Mouse (Mus musculus) stomach, postnatal 0 days (tissue): Measurements from ENCODE around the gene H2al1k. TPM values are rescaled to one million over a fixed set of nuclear protein-coding genes. Genes with fewer than 3 reads are reported as not detected.
A peak's percentile ranks its signal among the peaks of the same experiment; 100 is the strongest.
"Not testable (repeated sequence)": the region's sequence is repeated elsewhere in the genome, so short reads cannot be mapped to it uniquely, and the experiment has no call there.

Source experiments
- ATAC-seq: fragments of 200-750 bp; cut with Nextera tagmentation; 2 replicates; pipeline ENCODE4 v1.8.0; 2017; ENCODE audit not compliant: low FRiP score, low TSS enrichment
- DNase-seq: peaks from one replicate; pipeline ENCODE4 v3.0.0-alpha.2; 2016; ENCODE audit warnings: low spot score
- H3K27ac ChIP-seq: fragments of 300-500 bp; sonication (generic); replicated peaks from 2 replicates; pipeline ENCODE4 v1.5.1; 2014; ENCODE audit warnings: mild to moderate bottlenecking, control low read depth
- H3K27me3 ChIP-seq: fragments of 300-500 bp; sonication (generic); 2 replicates; pipeline ENCODE4 v1.6.1; 2014; ENCODE audit warnings: low read length; ENCODE audit not compliant: control insufficient read depth, insufficient read depth
- H3K36me3 ChIP-seq: fragments of 300-500 bp; sonication (generic); 2 replicates; pipeline ENCODE4 v1.6.1; 2014; ENCODE audit warnings: low read length, mixed read lengths; ENCODE audit not compliant: control insufficient read depth, insufficient read depth
- H3K4me1 ChIP-seq: fragments of 300-500 bp; sonication (generic); replicated peaks from 2 replicates; pipeline ENCODE4 v1.6.1; 2014; ENCODE audit warnings: antibody characterized with exemption; ENCODE audit not compliant: control insufficient read depth, insufficient read depth
- H3K4me2 ChIP-seq: fragments of 300-500 bp; sonication (generic); replicated peaks from 2 replicates; pipeline ENCODE4 v1.6.1; 2014; ENCODE audit warnings: low read depth, mild to moderate bottlenecking, control low read depth, moderate library complexity
- H3K4me3 ChIP-seq: fragments of 300-500 bp; sonication (generic); 2 replicates; pipeline ENCODE4 v1.5.1; 2014; ENCODE audit warnings: low read depth, low read length, control low read depth
- H3K9ac ChIP-seq: fragments of 300-500 bp; sonication (generic); 2 replicates; pipeline ENCODE4 v1.6.1; 2014; ENCODE audit warnings: mild to moderate bottlenecking, low read length, control low read depth, mixed read lengths
- H3K9me3 ChIP-seq: fragments of 300-500 bp; sonication (generic); 2 replicates; pipeline ENCODE4 v1.6.1; 2016; ENCODE audit warnings: low read length; ENCODE audit not compliant: control insufficient read depth
- CTCF ChIP-seq: IDR thresholded peaks from 2 replicates; pipeline ENCODE4 v1.5.1; 2016; ENCODE audit warnings: antibody characterized with exemption, low read depth, mild to moderate bottlenecking, moderate library complexity
- WGBS: fragments of 180-500 bp; shearing (Covaris S2); extraction: QIAGEN DNeasy Blood & Tissue Kit; methylation state at CpG from one replicate; pipeline ENCODE4 v1.1.7; 2014; 5-methylcytosine and 5-hydroxymethylcytosine counted together
- polyA plus RNA-seq: library from polyadenylated mRNA; unstranded; fragments of >200 nt; fragmentation: Nextera tagmentation; extraction: Ambion mirVana; gene quantifications from 2 replicates; pipeline ENCODE4 v1.2.1, GENCODE M21; 2015

Gene H2al1k
- polyA plus RNA-seq, 1 experiment from 2014 or later = not detected

DNA sequence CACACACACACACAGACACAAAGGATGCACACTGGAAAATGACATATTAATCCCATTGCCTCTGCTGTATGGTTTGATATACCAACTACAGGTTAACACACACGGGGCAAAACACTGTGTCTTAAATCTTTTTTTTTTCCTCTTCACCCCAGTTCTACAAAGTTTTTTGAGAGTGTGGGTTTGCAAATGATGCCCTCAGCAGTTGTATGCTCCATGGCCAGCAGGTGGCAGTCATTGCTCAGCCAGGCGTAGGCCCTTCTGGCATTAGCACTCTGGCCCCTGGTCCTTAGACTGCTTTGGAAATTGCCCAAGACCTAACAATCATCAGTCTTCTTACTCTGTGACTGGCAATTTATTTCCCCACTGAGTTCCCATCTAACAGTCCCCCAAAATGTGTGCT, 17.4 kb upstream of the H2al1k start:
- not testable (repeated sequence) for H3K4me1 ChIP-seq, H3K9ac ChIP-seq, H3K9me3 ChIP-seq, H3K4me2 ChIP-seq, DNase-seq, H3K27ac ChIP-seq, H3K27me3 ChIP-seq, H3K4me3 ChIP-seq, H3K36me3 ChIP-seq, ATAC-seq
- TF ChIP-seq CTCF = peak; percentile 49
- 29% methylated on average over 1 of the region's 2 CpGs for WGBS

- not testable (repeated sequence) for H3K9me3 ChIP-seq, ATAC-seq, H3K36me3 ChIP-seq, DNase-seq, H3K9ac ChIP-seq, H3K4me1 ChIP-seq, H3K27me3 ChIP-seq, H3K4me3 ChIP-seq, H3K27ac ChIP-seq, H3K4me2 ChIP-seq
- WGBS = 68% methylated on average over 1 of the region's 1 CpGs
These were observed 15.4 kb upstream of the H2al1k start for GRCm38 (mm10) chrX:9334996-9335395.

DNA sequence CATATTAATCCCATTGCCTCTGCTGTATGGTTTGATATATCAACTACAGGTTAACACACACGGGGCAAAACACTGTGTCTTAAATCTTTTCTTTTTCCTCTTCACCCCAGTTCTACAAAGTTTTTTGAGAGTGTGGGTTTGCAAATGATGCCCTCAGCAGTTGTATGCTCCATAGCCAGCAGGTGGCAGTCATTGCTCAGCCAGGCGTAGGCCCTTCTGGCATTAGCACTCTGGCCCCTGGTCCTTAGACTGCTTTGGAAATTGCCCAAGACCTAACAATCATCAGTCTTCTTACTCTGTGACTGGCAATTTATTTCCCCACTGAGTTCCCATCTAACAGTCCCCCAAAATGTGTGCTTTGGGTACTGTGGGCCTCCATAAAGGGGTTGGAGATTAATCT, 23.6 kb downstream of the H2al1k start:
- H3K27ac ChIP-seq = not testable (repeated sequence)
- peak; percentile 54 for TF ChIP-seq CTCF
- peak; percentile 19 for DNase-seq

GRCm38 (mm10) chrX:9375927-9376326, 25.5 kb downstream of the H2al1k start:
- H3K27ac ChIP-seq, ATAC-seq: not testable (repeated sequence)

More for the DNA sequence above, 23.6 kb downstream of the H2al1k start:
- not testable (repeated sequence) for H3K4me1 ChIP-seq, H3K9ac ChIP-seq, H3K4me2 ChIP-seq, H3K4me3 ChIP-seq, ATAC-seq, H3K27me3 ChIP-seq, H3K36me3 ChIP-seq, H3K9me3 ChIP-seq
- WGBS = 36% methylated on average over 1 of the region's 2 CpGs

More at GRCm38 (mm10) chrX:9375927-9376326, 25.5 kb downstream of the H2al1k start:
- not testable (repeated sequence) for H3K4me1 ChIP-seq, H3K9me3 ChIP-seq, H3K4me2 ChIP-seq, H3K27me3 ChIP-seq, H3K9ac ChIP-seq, H3K4me3 ChIP-seq, DNase-seq, H3K36me3 ChIP-seq

Other genes with a start within 250 kb of the H2al1k start
- gene 4930402K13Rik, start 246.1 kb upstream of the H2al1k start, polyA plus RNA-seq = not detected in 2 replicates
- 0.61 and 0.87 TPM in 2 replicates for gene Lancl3, start 150.7 kb upstream of the H2al1k start, polyA plus RNA-seq
- 0.17 TPM in 1 of 2 replicates, not detected in the other for gene Gm14862, start 93.7 kb upstream of the H2al1k start, polyA plus RNA-seq
- gene Xk, start 77.9 kb upstream of the H2al1k start, polyA plus RNA-seq = 2.0 and 2.5 TPM in 2 replicates
- 0.21 TPM in 1 of 2 replicates, not detected in the other for gene H2al1m, start 66.9 kb upstream of the H2al1k start, polyA plus RNA-seq
- 1.8 TPM in 2 replicates for gene Cybb, start 137.1 kb downstream of the H2al1k start, polyA plus RNA-seq
- gene H2al1o, start 221.8 kb downstream of the H2al1k start, polyA plus RNA-seq = not detected in 2 replicates